Mouse (Mus musculus) lung, embryonic 15.5 days (tissue): ENCODE results near the gene Nudt4. TPM values are rescaled to one million over a fixed set of nuclear protein-coding genes. Genes with fewer than 3 reads are reported as not detected.

ENCODE experiments used
- ATAC-seq: fragments of 200-750 bp; cut with Nextera tagmentation; 2 replicates; pipeline ENCODE4 v1.8.0; 2017; ENCODE audit warnings: moderate number of reproducible peaks, borderline replicate concordance; ENCODE audit not compliant: low FRiP score, low TSS enrichment; ENCODE audit errors: extremely low read depth
- H3K27ac ChIP-seq: fragments of 300-500 bp; sonication (generic); 2 replicates; pipeline ENCODE4 v1.5.1; 2015; ENCODE audit warnings: moderate library complexity, mild to moderate bottlenecking, inconsistent platforms
- H3K27me3 ChIP-seq: fragments of 300-500 bp; sonication (generic); 2 replicates; pipeline ENCODE4 v1.6.1; 2015; ENCODE audit warnings: inconsistent platforms
- H3K36me3 ChIP-seq: fragments of 300-500 bp; sonication (generic); 2 replicates; pipeline ENCODE4 v1.6.1; 2015; ENCODE audit warnings: inconsistent platforms
- H3K4me1 ChIP-seq: fragments of 300-500 bp; sonication (generic); 2 replicates; pipeline ENCODE4 v1.6.1; 2015; ENCODE audit warnings: inconsistent platforms
- H3K4me2 ChIP-seq: fragments of 300-500 bp; sonication (generic); 2 replicates; pipeline ENCODE4 v1.6.1; 2015; ENCODE audit warnings: inconsistent platforms, mild to moderate bottlenecking, moderate library complexity
- H3K4me3 ChIP-seq: fragments of 300-500 bp; sonication (generic); 2 replicates; pipeline ENCODE4 v1.5.1; 2015; ENCODE audit warnings: mild to moderate bottlenecking, inconsistent platforms
- H3K9ac ChIP-seq: fragments of 300-500 bp; sonication (generic); 2 replicates; pipeline ENCODE4 v1.6.1; 2015; ENCODE audit warnings: inconsistent platforms
- H3K9me3 ChIP-seq: fragments of 300-500 bp; sonication (generic); 2 replicates; pipeline ENCODE4 v1.6.1; 2016; ENCODE audit warnings: inconsistent platforms
- WGBS: fragments of 180-500 bp; shearing (Covaris S2); methylation state at CpG from one replicate; pipeline ENCODE4 v1.1.7; 2015; 5-methylcytosine and 5-hydroxymethylcytosine counted together
- polyA plus RNA-seq: library from polyadenylated mRNA; unstranded; fragments of >200 nt; fragmentation: Nextera tagmentation; extraction: Ambion mirVana; gene quantifications from 2 replicates; pipeline ENCODE4 v1.2.1, GENCODE M21; 2015

Nudt4 gene
- 64.3 and 65.2 TPM in 2 replicates for polyA plus RNA-seq

GRCm38 (mm10) chr10:95563851-95564845 lies at the start of gene Nudt4:
Gene Nudt4 (minus strand): TSS chr10:95564146.
- Histone ChIP-seq H3K4me1 (peaks cover 29% of the 10 kb centered on the region), H3K27me3 (no peaks in the 10 kb centered on the region), H3K9me3 (no peaks in the 10 kb centered on the region), H3K4me3 (peak within 1 kb of the TSS; percentile 92), H3K36me3 (no peaks in the 10 kb centered on the region), H3K27ac (peak within 1 kb of the TSS; percentile 89), H3K4me2 (peak within 1 kb of the TSS; percentile 75), H3K9ac (peak within 1 kb of the TSS; percentile 97)
- 2% methylated on average over 49 of the region's 97 CpGs for WGBS
- ATAC-seq = peak; percentile 93

GRCm38 (mm10) chr10:95611331-95611721 lies 47.4 kb upstream of the Nudt4 start:
- peaks cover 5% of the 10 kb centered on the region; the same call in 1 of the 2 replicates for H3K4me1 ChIP-seq
- no peaks in the 10 kb centered on the region for H3K36me3 ChIP-seq
- WGBS = 43% methylated on average over 10 of the region's 10 CpGs
- H3K27ac ChIP-seq = no peak overlapping the region
- H3K9me3 ChIP-seq = no peaks in the 10 kb centered on the region
- no peaks in the 10 kb centered on the region for H3K27me3 ChIP-seq
- no peak for ATAC-seq
- no peak overlapping the region for H3K4me3 ChIP-seq
- H3K9ac ChIP-seq = no peak overlapping the region
- H3K4me2 ChIP-seq = 0 out of 2 replicates have a peak overlapping the region, but pooled peaks have one; percentile 2

GRCm38 (mm10) chr10:95610666-95611330 lies 46.9 kb upstream of the Nudt4 start:
- no peak overlapping the region for H3K9ac ChIP-seq
- no peaks in the 10 kb centered on the region for H3K9me3 ChIP-seq
- H3K36me3 ChIP-seq = no peaks in the 10 kb centered on the region
- H3K4me3 ChIP-seq = no peak overlapping the region
- no peak for ATAC-seq
- no peak overlapping the region for H3K27ac ChIP-seq
- H3K27me3 ChIP-seq = no peaks in the 10 kb centered on the region
- H3K4me2 ChIP-seq = 0 out of 2 replicates have a peak overlapping the region, but pooled peaks have one; percentile 2
- WGBS = 45% methylated on average over 15 of the region's 16 CpGs
- H3K4me1 ChIP-seq = peaks cover 5% of the 10 kb centered on the region; the same call in 1 of the 2 replicates

- Histone ChIP-seq H3K27ac (no peak overlapping the region), H3K36me3 (no peaks in the 10 kb centered on the region), H3K4me2 (peak overlapping the region; percentile 34), H3K4me1 (0 out of 2 replicates have a peak, but pooled peaks cover 5% of the 10 kb centered on the region), H3K27me3 (no peaks in the 10 kb centered on the region), H3K4me3 (no peak overlapping the region), H3K9me3 (no peaks in the 10 kb centered on the region), H3K9ac (no peak overlapping the region)
- peak; percentile 64 for ATAC-seq
- WGBS = 40% methylated on average over 22 of the region's 22 CpGs
These were observed 41.1 kb upstream of the Nudt4 start for GRCm38 (mm10) chr10:95604979-95605613.

GRCm38 (mm10) chr10:95600527-95600926 lies 36.6 kb upstream of the Nudt4 start:
- Histone ChIP-seq H3K36me3 (no peaks in the 10 kb centered on the region), H3K4me2 (no peak overlapping the region), H3K4me3 (no peak overlapping the region), H3K27ac (no peak overlapping the region), H3K4me1 (0 out of 2 replicates have a peak, but pooled peaks cover 5% of the 10 kb centered on the region), H3K9me3 (no peaks in the 10 kb centered on the region), H3K9ac (no peak overlapping the region), H3K27me3 (no peaks in the 10 kb centered on the region)
- WGBS = 22% methylated on average over 5 of the region's 5 CpGs
- ATAC-seq = no peak

GRCm38 (mm10) chr10:95599740-95600139 lies 35.8 kb upstream of the Nudt4 start:
- no peak overlapping the region for H3K4me3 ChIP-seq
- no peak overlapping the region for H3K27ac ChIP-seq
- 0 out of 2 replicates have a peak, but pooled peaks cover under 1% of the 10 kb centered on the region for H3K4me1 ChIP-seq
- H3K9me3 ChIP-seq = no peaks in the 10 kb centered on the region
- no peak for ATAC-seq
- H3K9ac ChIP-seq = no peak overlapping the region
- H3K27me3 ChIP-seq = no peaks in the 10 kb centered on the region
- 78% methylated on average over 7 of the region's 7 CpGs for WGBS
- no peak overlapping the region for H3K4me2 ChIP-seq
- H3K36me3 ChIP-seq = no peaks in the 10 kb centered on the region

GRCm38 (mm10) chr10:95598056-95598587 lies 34.2 kb upstream of the Nudt4 start:
- Histone ChIP-seq H3K36me3 (no peaks in the 10 kb centered on the region), H3K27ac (no peak overlapping the region), H3K9me3 (no peaks in the 10 kb centered on the region), H3K27me3 (no peaks in the 10 kb centered on the region), H3K4me3 (no peak overlapping the region), H3K4me2 (no peak overlapping the region), H3K4me1 (no peaks in the 10 kb centered on the region), H3K9ac (no peak overlapping the region)
- WGBS = 76% methylated on average over 15 of the region's 15 CpGs
- no peak for ATAC-seq

GRCm38 (mm10) chr10:95595852-95596639 lies 32.1 kb upstream of the Nudt4 start:
- Histone ChIP-seq H3K4me2 (no peak overlapping the region), H3K27ac (no peak overlapping the region), H3K4me1 (no peaks in the 10 kb centered on the region), H3K9me3 (no peaks in the 10 kb centered on the region), H3K27me3 (no peaks in the 10 kb centered on the region), H3K36me3 (no peaks in the 10 kb centered on the region), H3K9ac (no peak overlapping the region), H3K4me3 (no peak overlapping the region)
- ATAC-seq = no peak
- 49% methylated on average over 8 of the region's 8 CpGs for WGBS

- 48% methylated on average over 9 of the region's 11 CpGs for WGBS
- H3K27me3 ChIP-seq = no peaks in the 10 kb centered on the region
- no peak for ATAC-seq
- H3K4me2 ChIP-seq = no peak overlapping the region
- no peak overlapping the region for H3K27ac ChIP-seq
- no peak overlapping the region for H3K4me3 ChIP-seq
- no peak overlapping the region for H3K9ac ChIP-seq
- no peaks in the 10 kb centered on the region for H3K9me3 ChIP-seq
- H3K4me1 ChIP-seq = no peaks in the 10 kb centered on the region
- H3K36me3 ChIP-seq = no peaks in the 10 kb centered on the region
These were observed 30.5 kb upstream of the Nudt4 start for GRCm38 (mm10) chr10:95594414-95594813.

GRCm38 (mm10) chr10:95591257-95591656 lies 27.3 kb upstream of the Nudt4 start:
- 69% methylated on average over 4 of the region's 4 CpGs for WGBS
- no peak overlapping the region for H3K27ac ChIP-seq
- H3K36me3 ChIP-seq = no peaks in the 10 kb centered on the region
- H3K4me1 ChIP-seq = no peaks in the 10 kb centered on the region
- H3K9ac ChIP-seq = no peak overlapping the region
- no peaks in the 10 kb centered on the region for H3K27me3 ChIP-seq
- ATAC-seq = no peak
- H3K4me3 ChIP-seq = no peak overlapping the region
- H3K4me2 ChIP-seq = no peak overlapping the region
- H3K9me3 ChIP-seq = no peaks in the 10 kb centered on the region

- no peak for ATAC-seq
- H3K27me3 ChIP-seq = no peaks in the 10 kb centered on the region
- 81% methylated on average over 6 of the region's 6 CpGs for WGBS
- H3K27ac ChIP-seq = no peak overlapping the region
- H3K36me3 ChIP-seq = no peaks in the 10 kb centered on the region
- H3K4me2 ChIP-seq = no peak overlapping the region
- H3K4me3 ChIP-seq = no peak overlapping the region
- H3K9ac ChIP-seq = no peak overlapping the region
- H3K4me1 ChIP-seq = no peaks in the 10 kb centered on the region
- no peaks in the 10 kb centered on the region for H3K9me3 ChIP-seq
These were observed 26.2 kb upstream of the Nudt4 start for GRCm38 (mm10) chr10:95590196-95590595.
